Mouse (Mus musculus) brain, embryonic 14.5 days (tissue): ENCODE results near the gene Rasl11b. TPM values are rescaled to one million over a fixed set of nuclear protein-coding genes. Genes with fewer than 3 reads are reported as not detected.

ENCODE experiments used
- DNase-seq: peaks from one replicate; pipeline ENCODE4 v3.0.0-alpha.2; 2011; ENCODE audit warnings: low read depth
- CTCF ChIP-seq: fragments of 200-500 bp; IDR thresholded peaks from 2 replicates; pipeline ENCODE4 v1.5.1; 2012; ENCODE audit warnings: inconsistent platforms, mild to moderate bottlenecking, moderate library complexity, borderline replicate concordance; ENCODE audit not compliant: insufficient read depth, insufficient read length; ENCODE audit errors: extremely low read depth
- POLR2A ChIP-seq: fragments of 200-500 bp; IDR thresholded peaks from 2 replicates; pipeline ENCODE4 v1.6.1; 2012; ENCODE audit warnings: mild to moderate bottlenecking, inconsistent platforms, borderline replicate concordance; ENCODE audit not compliant: poor library complexity, insufficient read depth, insufficient read length, severe bottlenecking; ENCODE audit errors: extremely low read depth
- polyA plus RNA-seq: library from polyadenylated mRNA; depleted of rRNA; stranded (reverse); fragments of >200 nt; gene quantifications from 2 replicates; pipeline ENCODE4 v1.2.3, GENCODE M21; 2012

Gene Rasl11b
- polyA plus RNA-seq, 1 experiment: 16.0 TPM

DNA sequence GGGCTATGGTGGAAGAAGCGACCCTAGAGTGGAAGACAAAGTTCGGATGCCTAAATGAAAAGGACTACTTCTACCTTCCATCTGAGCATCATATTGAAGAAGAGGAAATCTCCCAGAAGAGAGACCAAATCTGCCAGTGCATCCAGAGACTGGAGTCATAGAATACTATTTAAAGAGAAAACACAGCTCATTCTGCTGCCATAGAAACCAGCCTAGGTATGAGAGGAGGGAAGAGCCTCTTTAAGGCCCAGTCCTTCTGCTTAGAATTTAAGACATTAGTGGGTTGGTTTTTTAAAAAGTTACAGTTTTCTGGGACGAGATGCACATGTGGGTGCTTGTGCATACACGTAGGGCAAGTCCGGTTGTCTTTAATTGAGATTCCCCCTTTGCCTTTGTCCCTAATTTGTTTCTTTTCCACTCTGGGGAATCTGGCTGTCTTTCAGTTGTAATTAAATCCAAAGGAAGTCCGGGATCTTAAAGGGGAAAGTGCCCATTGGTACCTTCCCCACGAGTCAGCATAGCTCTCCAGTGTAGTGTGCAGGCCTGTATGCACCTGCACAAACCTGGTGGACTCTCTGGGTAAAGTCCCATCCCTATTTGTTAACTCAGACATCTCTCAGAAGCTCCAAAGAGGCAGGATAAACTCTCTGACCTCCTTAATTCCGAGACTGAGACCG, 5.5 kb upstream of the Rasl11b start:
- TF ChIP-seq CTCF: no peak
- no peak for TF ChIP-seq POLR2A

DNA sequence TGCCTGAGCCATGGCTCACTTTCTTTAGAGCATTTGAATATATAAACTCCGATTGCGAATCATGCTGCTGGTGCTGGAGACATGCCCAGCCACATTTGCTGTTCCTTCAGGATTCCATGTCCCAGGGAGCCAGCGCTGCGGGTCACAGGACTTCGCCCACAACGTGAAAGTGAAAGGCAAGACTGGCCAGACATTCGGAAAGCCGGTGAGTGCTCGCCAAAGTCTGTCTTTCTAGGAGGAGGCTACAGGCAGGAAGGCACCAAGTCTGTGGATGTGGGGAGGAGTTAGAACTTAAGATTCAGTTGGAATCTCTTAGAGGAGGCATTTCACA, 5.0 kb upstream of the Rasl11b start:
- TF ChIP-seq CTCF (no peak), POLR2A (no peak)
- peak; percentile 43 for DNase-seq

More for the DNA sequence above, 5.5 kb upstream of the Rasl11b start:
- no peak for DNase-seq

DNA sequence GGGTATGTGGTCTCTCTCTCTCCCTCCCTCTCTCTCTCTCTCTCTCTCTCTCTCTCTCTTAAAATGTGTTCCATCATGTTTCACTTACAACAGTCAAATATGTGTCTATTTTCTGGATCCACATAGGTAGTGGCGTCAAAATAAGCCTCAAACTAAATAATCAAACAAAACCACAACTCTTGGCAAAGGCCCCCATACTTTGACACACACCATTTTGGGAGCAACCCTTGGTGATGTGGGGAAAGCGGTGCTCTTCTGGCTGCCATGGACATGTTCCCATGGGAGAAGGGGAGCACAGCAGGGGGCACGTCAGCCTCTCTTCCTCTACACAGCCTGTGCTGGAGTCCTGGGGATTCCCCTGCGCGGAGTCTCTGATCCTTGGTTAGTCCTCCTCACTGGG, 4.2 kb upstream of the Rasl11b start:
- no peak for DNase-seq
- no peak for TF ChIP-seq CTCF
- TF ChIP-seq POLR2A: no peak

- no peak for DNase-seq
These were observed 2.1 kb upstream of the Rasl11b start for GRCm38 (mm10) chr5:74193008-74193407.

GRCm38 (mm10) chr5:74193626-74194025, 1.5 kb upstream of the Rasl11b start:
- no peak for TF ChIP-seq POLR2A
- TF ChIP-seq CTCF: no peak
- DNase-seq: no peak

More at GRCm38 (mm10) chr5:74193008-74193407, 2.1 kb upstream of the Rasl11b start:
- TF ChIP-seq CTCF: no peak

DNA sequence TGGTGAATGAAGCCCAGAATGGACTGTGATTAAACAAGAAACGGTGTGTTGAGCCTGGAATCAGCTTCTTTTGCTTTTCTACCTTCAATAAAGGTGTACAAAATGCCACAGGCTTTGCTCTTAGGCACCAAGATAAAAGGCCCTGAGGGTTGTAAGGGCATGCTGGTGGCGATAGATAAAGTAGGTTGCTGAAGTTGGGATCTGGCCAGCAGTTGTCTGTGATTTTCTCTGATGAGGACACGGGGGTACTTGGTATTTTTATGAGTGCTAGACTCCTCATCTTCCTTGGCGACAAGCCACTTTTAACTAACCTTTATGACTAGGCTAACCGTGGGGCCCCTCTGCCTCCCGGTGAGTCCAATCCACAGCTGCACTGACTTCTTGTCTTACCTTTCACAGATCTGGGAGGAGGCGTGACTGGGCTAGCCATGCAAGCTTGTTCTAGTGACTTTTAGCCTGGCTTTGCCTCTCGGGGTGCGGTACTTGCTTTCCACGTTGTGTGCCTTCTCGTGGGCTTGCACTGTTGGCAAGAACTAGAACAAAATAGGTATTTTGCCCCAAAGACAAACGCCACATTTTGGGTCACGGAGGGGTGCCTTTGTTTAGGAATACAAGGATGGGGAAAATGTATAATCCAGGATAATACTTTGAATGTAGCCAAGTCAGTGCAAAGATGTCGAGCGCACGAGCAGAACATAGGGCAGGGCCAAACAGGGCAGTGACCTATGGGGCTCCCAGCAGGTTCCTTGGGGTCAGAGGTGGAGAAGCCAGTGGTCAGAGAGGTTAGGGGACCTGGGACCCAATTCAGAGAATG, 852 bp upstream of the Rasl11b start:
- TF ChIP-seq CTCF: no peak
- no peak for TF ChIP-seq POLR2A
- no peak for DNase-seq

DNA sequence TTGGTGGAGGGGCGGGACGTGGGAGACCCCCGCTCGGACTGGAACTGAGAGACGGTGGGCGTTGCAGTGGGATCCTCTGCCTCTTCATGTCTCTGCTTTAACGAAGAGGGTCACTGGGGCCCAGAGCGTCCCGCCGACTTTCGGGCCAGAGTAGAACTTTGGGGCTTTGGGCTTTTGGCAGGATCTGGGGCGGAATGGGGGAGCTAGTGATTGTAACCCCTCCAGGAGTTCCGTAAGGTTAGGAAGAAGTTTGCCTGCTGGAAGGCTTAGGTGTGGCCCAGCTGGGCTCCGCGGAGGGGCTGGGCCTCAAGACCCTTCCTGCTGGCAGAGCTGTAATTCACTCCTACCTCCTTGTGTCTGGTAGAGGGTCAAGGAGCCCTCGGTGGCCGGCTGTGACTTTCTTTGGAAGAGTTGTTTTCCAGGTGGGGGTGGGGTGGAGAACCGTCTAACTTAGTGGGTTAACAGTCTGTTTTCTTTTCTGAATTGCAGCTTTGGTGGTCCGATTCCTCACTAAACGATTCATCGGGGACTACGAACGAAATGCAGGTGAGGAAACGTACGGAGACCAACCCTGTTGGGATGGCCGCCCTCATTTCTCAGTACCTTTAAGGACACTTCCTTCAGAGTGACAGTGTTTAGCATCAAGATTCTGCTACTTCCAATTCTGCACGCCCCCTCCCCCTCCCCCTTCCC, 674 bp downstream of the Rasl11b start:
- no peak for DNase-seq
- no peak for TF ChIP-seq CTCF
- TF ChIP-seq POLR2A: no peak

DNA sequence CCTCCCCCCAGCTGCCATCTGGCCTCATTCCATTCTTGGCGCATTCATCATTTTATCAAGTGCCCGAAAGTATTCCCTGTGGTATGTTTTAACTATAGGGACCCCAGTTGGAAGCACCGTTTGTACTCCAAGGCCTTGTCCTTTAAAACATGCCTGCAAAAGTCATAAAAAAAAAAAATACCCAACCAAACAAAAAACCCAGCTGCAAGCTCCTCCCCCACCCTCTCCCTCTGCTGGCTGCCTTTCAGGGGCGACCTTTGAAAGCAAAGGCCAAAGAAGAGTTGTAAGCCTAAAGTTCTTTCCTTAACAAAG, 1.2 kb downstream of the Rasl11b start:
- TF ChIP-seq POLR2A (no peak), CTCF (no peak)
- DNase-seq: peak; percentile 64

- DNase-seq: peak; percentile 77
These were observed 2.6 kb downstream of the Rasl11b start for GRCm38 (mm10) chr5:74197541-74198330.

GRCm38 (mm10) chr5:74198446-74198845, 3.4 kb downstream of the Rasl11b start:
- peak; percentile 53 for DNase-seq
- TF ChIP-seq CTCF: no peak
- no peak for TF ChIP-seq POLR2A

More at GRCm38 (mm10) chr5:74197541-74198330, 2.6 kb downstream of the Rasl11b start:
- TF ChIP-seq POLR2A: no peak
- TF ChIP-seq CTCF: no peak

- no peak for DNase-seq
These were observed 4.7 kb downstream of the Rasl11b start for GRCm38 (mm10) chr5:74199793-74200192.

More at GRCm38 (mm10) chr5:74199793-74200192, 4.7 kb downstream of the Rasl11b start:
- TF ChIP-seq POLR2A (no peak), CTCF (no peak)
